Mouse (Mus musculus) frontal cortex, postnatal 25 days (tissue): Measurements from ENCODE around the gene Zfp335.
"Not testable (repeated sequence)": the region's sequence is repeated elsewhere in the genome, so short reads cannot be mapped to it uniquely, and the experiment has no call there.

ENCODE experiments used
- DNase-seq, 2 experiments: peaks; one replicate each; pipeline ENCODE4 v3.0.0; 2022; ENCODE audit warnings: low spot score in 2 of 2

The Zfp335 gene

GRCm38 (mm10) chr2:164892696-164893216, 18.8 kb downstream of the Zfp335 start:
- no peak for DNase-seq

GRCm38 (mm10) chr2:164891908-164892695, 19.5 kb downstream of the Zfp335 start:
- DNase-seq = no peak

- DNase-seq = no peak
Observed at GRCm38 (mm10) chr2:164891056-164891834, 20.3 kb downstream of the Zfp335 start.

- DNase-seq = no peak
Observed at GRCm38 (mm10) chr2:164890411-164891049, 21.0 kb downstream of the Zfp335 start.

GRCm38 (mm10) chr2:164889960-164890359, 21.6 kb downstream of the Zfp335 start:
- DNase-seq = no peak

- DNase-seq = no peak
Observed at GRCm38 (mm10) chr2:164888996-164889395, 22.6 kb downstream of the Zfp335 start.

GRCm38 (mm10) chr2:164886617-164887016, 24.9 kb downstream of the Zfp335 start:
- DNase-seq = no peak

- peak; percentile 61 to 76 for DNase-seq
Observed at GRCm38 (mm10) chr2:164885788-164886187, 25.8 kb downstream of the Zfp335 start.

- no peak for DNase-seq
Observed at GRCm38 (mm10) chr2:164882619-164883018, 28.9 kb downstream of the Zfp335 start.

- peak; percentile 85 to 87 for DNase-seq
Observed at GRCm38 (mm10) chr2:164879568-164880277, 31.8 kb downstream of the Zfp335 start.

GRCm38 (mm10) chr2:164879228-164879567, 32.4 kb downstream of the Zfp335 start, which contains the start of gene Pcif1:
Gene Pcif1, plus strand, starts transcription at chr2:164879304.
- DNase-seq = peak; percentile 88 to 89

- DNase-seq = no peak
Observed at GRCm38 (mm10) chr2:164878509-164879227, 32.9 kb downstream of the Zfp335 start.

GRCm38 (mm10) chr2:164877376-164878215, 34.0 kb downstream of the Zfp335 start:
- not testable (repeated sequence) for DNase-seq

- not testable (repeated sequence) for DNase-seq
Observed at GRCm38 (mm10) chr2:164875648-164876047, 35.9 kb downstream of the Zfp335 start.

GRCm38 (mm10) chr2:164874239-164874769, 37.3 kb downstream of the Zfp335 start:
- no peak for DNase-seq

GRCm38 (mm10) chr2:164873621-164874020, 37.9 kb downstream of the Zfp335 start:
- DNase-seq = no peak

GRCm38 (mm10) chr2:164871602-164872303, 39.8 kb downstream of the Zfp335 start:
- no peak for DNase-seq

GRCm38 (mm10) chr2:164868491-164868890, 43.1 kb downstream of the Zfp335 start:
- DNase-seq = no peak

GRCm38 (mm10) chr2:164867566-164867965, 44.0 kb downstream of the Zfp335 start:
- no peak for DNase-seq
